Mouse (Mus musculus) MEL (cell line): Measurements from ENCODE around the gene Cyb5r1. TPM values are rescaled to one million over a fixed set of nuclear protein-coding genes. Genes with fewer than 3 reads are reported as not detected.
A peak's percentile ranks its signal among the peaks of the same experiment; 100 is the strongest.

ENCODE experiments used
- DNase-seq: peaks from one replicate; pipeline ENCODE4 v3.0.0; 2011; ENCODE audit warnings: low read depth, low spot score
- H3K27ac ChIP-seq: 2 replicates; pipeline ENCODE4 v1.5.1; 2012; ENCODE audit warnings: low read depth, mild to moderate bottlenecking, control low read depth, low read length, moderate library complexity; ENCODE audit not compliant: control insufficient read depth
- H3K27me3 ChIP-seq, 2 experiments: fragments of 150-350 bp in 1 of 2; sonication (generic) in 1 of 2; 2 replicates each; pipeline ENCODE4 v1.6.1; 2012; ENCODE audit warnings: low read length in 2 of 2, mild to moderate bottlenecking in 2 of 2, improper control_type of control experiment in 1 of 2, moderate library complexity in 1 of 2; ENCODE audit not compliant: insufficient read depth in 2 of 2, control insufficient read depth in 1 of 2
- H3K36me3 ChIP-seq, 2 experiments: 2 replicates each; pipeline ENCODE4 v1.6.1; 2012 to 2014; ENCODE audit warnings: low read length in 2 of 2, improper control_type of control experiment in 1 of 2, inconsistent platforms in 1 of 2, mild to moderate bottlenecking in 1 of 2; ENCODE audit not compliant: insufficient read depth in 2 of 2, control insufficient read depth in 1 of 2
- H3K4me1 ChIP-seq, 2 experiments: fragments of 150-350 bp in 1 of 2; sonication (generic) in 1 of 2; 2 replicates each; pipeline ENCODE4 v1.6.1; 2012; ENCODE audit warnings: low read length in 2 of 2, improper control_type of control experiment in 1 of 2, mild to moderate bottlenecking in 1 of 2; ENCODE audit not compliant: insufficient read depth in 2 of 2, control insufficient read depth in 1 of 2
- H3K4me3 ChIP-seq, 2 experiments: fragments of 150-350 bp in 1 of 2; sonication (generic) in 1 of 2; 2 replicates each; pipeline ENCODE4 v1.5.1; 2012; ENCODE audit warnings: low read depth in 2 of 2, low read length in 2 of 2, mild to moderate bottlenecking in 2 of 2, moderate library complexity in 2 of 2, control low read depth in 1 of 2, improper control_type of control experiment in 1 of 2; ENCODE audit not compliant: control insufficient read depth in 1 of 2, insufficient read depth in 1 of 2
- H3K79me2 ChIP-seq: 2 replicates; pipeline ENCODE4 v1.6.1; 2012; ENCODE audit warnings: mild to moderate bottlenecking, low read length, moderate library complexity; ENCODE audit not compliant: control insufficient read depth, poor library complexity, insufficient read depth
- H3K9ac ChIP-seq: 2 replicates; pipeline ENCODE4 v1.6.1; 2012; ENCODE audit warnings: low read depth, mild to moderate bottlenecking, control low read depth, low read length, moderate library complexity; ENCODE audit not compliant: control insufficient read depth, poor library complexity, severe bottlenecking
- H3K9me3 ChIP-seq: fragments of 150-350 bp; sonication (generic); replicated peaks from 2 replicates; pipeline ENCODE4 v1.6.1; 2012; ENCODE audit warnings: mild to moderate bottlenecking, low read length, improper control_type of control experiment, moderate library complexity; ENCODE audit not compliant: insufficient read depth
- BHLHE40 ChIP-seq: IDR thresholded peaks from 2 replicates; pipeline ENCODE4 v1.6.1; 2012; ENCODE audit warnings: low read depth, mild to moderate bottlenecking, inconsistent platforms, low read length, improper control_type of control experiment, borderline replicate concordance
- E2F4 ChIP-seq: IDR thresholded peaks from 2 replicates; pipeline ENCODE4 v1.6.1; 2011; ENCODE audit warnings: low read depth, low read length, improper control_type of control experiment, borderline replicate concordance
- ELF1 ChIP-seq: IDR thresholded peaks from 2 replicates; pipeline ENCODE4 v1.6.1; 2014; ENCODE audit warnings: low read depth, mild to moderate bottlenecking, inconsistent platforms, low read length, improper control_type of control experiment, moderate library complexity
- EP300 ChIP-seq, 2 experiments: IDR thresholded peaks; 2 replicates each; pipeline ENCODE4 v1.6.1; 2011; ENCODE audit warnings: improper control_type of control experiment in 2 of 2, low read length in 2 of 2, low read depth in 1 of 2, mild to moderate bottlenecking in 1 of 2
- JUND ChIP-seq: IDR thresholded peaks from 2 replicates; pipeline ENCODE4 v1.6.1; 2011; ENCODE audit warnings: low read depth, mild to moderate bottlenecking, improper control_type of control experiment, low read length
- KAT2A ChIP-seq: conservative IDR thresholded peaks from 2 replicates; pipeline ENCODE4 v1.6.1; 2012; ENCODE audit warnings: low read depth, low read length, improper control_type of control experiment, inconsistent platforms
- MAX ChIP-seq: IDR thresholded peaks from 2 replicates; pipeline ENCODE4 v1.6.1; 2011; ENCODE audit warnings: low read length, improper control_type of control experiment
- MYB ChIP-seq: IDR thresholded peaks from 2 replicates; pipeline ENCODE4 v1.6.1; 2011; ENCODE audit warnings: mild to moderate bottlenecking, low read depth, low read length, improper control_type of control experiment
- MYC ChIP-seq: IDR thresholded peaks from 2 replicates; pipeline ENCODE4 v1.6.1; 2011; ENCODE audit warnings: low read depth, mild to moderate bottlenecking, low read length, improper control_type of control experiment, moderate library complexity
- NELFE ChIP-seq: IDR thresholded peaks from 2 replicates; pipeline ENCODE4 v1.6.1; 2011; ENCODE audit warnings: low read depth, low read length, improper control_type of control experiment
- POLR2A ChIP-seq, 2 experiments: IDR thresholded peaks; 2 replicates each; pipeline ENCODE4 v1.6.1; 2011 to 2012; ENCODE audit warnings: low read length in 2 of 2, mild to moderate bottlenecking in 2 of 2, control low read depth in 1 of 2, improper control_type of control experiment in 1 of 2, low read depth in 1 of 2, moderate library complexity in 1 of 2; ENCODE audit not compliant: control insufficient read depth in 1 of 2, insufficient read depth in 1 of 2, poor library complexity in 1 of 2
- POLR2AphosphoS5 ChIP-seq: IDR thresholded peaks from 2 replicates; pipeline ENCODE4 v1.6.1; 2012; ENCODE audit warnings: low read depth, borderline replicate concordance, mild to moderate bottlenecking, inconsistent platforms, low read length, moderate library complexity, mixed read lengths
- RCOR1 ChIP-seq: IDR thresholded peaks from 2 replicates; pipeline ENCODE4 v1.6.1; 2012; ENCODE audit warnings: low read depth, mild to moderate bottlenecking, inconsistent platforms, low read length, improper control_type of control experiment
- SIN3A ChIP-seq: IDR thresholded peaks from 2 replicates; pipeline ENCODE4 v1.6.1; 2012; ENCODE audit warnings: low read length, improper control_type of control experiment, inconsistent platforms
- SMC3 ChIP-seq: IDR thresholded peaks from 2 replicates; pipeline ENCODE4 v1.6.1; 2011; ENCODE audit warnings: low read depth, low read length, improper control_type of control experiment
- TAL1 ChIP-seq: IDR thresholded peaks from 2 replicates; pipeline ENCODE4 v1.6.1; 2012; ENCODE audit warnings: mild to moderate bottlenecking, inconsistent platforms, low read length, moderate library complexity, mixed read lengths
- TBP ChIP-seq: IDR thresholded peaks from 2 replicates; pipeline ENCODE4 v1.8.0; 2011; ENCODE audit warnings: low read depth, low read length, improper control_type of control experiment
- USF1 ChIP-seq: IDR thresholded peaks from 2 replicates; pipeline ENCODE4 v1.6.1; 2014; ENCODE audit warnings: low read depth, mild to moderate bottlenecking, inconsistent platforms, low read length, improper control_type of control experiment, moderate library complexity
- ZC3H11A ChIP-seq: IDR thresholded peaks from 2 replicates; pipeline ENCODE4 v1.6.1; 2012; ENCODE audit warnings: low read depth, mild to moderate bottlenecking, inconsistent platforms, low read length, improper control_type of control experiment
- ZKSCAN1 ChIP-seq: IDR thresholded peaks from 2 replicates; pipeline ENCODE4 v1.6.1; 2012; ENCODE audit warnings: low read depth, mild to moderate bottlenecking, inconsistent platforms, low read length, improper control_type of control experiment, moderate library complexity
- polyA plus RNA-seq, 2 experiments: library from polyadenylated mRNA; stranded (reverse) in 1 of 2; unstranded in 1 of 2; fragments of >175 nt in 1 of 2; fragments of >200 nt in 1 of 2; gene quantifications; 2 replicates each; pipeline versions ENCODE4 v1.2.1 to v1.2.4; 2012; ENCODE audit warnings: low replicate concordance in 2 of 2, low read depth in 1 of 2; ENCODE audit not compliant: insufficient read length in 2 of 2, insufficient read depth in 1 of 2, missing spikeins in 1 of 2
- total RNA-seq: library from RNA; depleted of rRNA; stranded (reverse); fragments of 300-350 nt; gene quantifications from 2 replicates; pipeline ENCODE4 v1.2.3, GENCODE M21; 2012

The Cyb5r1 gene
- total and polyA plus RNA-seq, 3 experiments: 18.8 to 94.8 TPM; not detected in 1

DNA sequence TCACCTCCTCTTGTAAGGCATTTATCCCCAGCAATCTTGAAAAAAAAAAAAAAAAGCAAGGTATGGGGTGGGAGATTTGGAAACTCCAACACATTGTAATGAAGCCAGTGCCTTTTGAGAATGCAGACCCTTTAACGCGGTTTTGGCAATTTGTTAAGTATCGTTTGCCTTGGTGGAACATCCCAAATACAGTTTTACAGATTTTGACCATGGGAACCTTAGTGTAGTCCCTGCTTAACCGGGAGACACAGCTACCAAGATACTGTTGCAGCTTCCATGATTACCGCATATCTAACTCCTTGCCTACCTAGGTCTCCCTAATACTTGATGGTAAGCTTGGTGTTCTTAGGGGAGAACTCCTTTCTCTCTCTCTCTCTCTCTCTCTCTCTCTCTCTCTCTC is 50.7 kb downstream of the Cyb5r1 start:
- peak; percentile 28 for DNase-seq
- Histone ChIP-seq H3K4me1 (peaks cover 22 to 24% of the 10 kb centered on the region in 2 experiments), H3K36me3 (peaks cover under 1 to 38% of the 10 kb centered on the region in 2 experiments), H3K9me3 (no peaks in the 10 kb centered on the region), H3K4me3 (peak overlapping the region; percentile 90 to 96), H3K9ac (peak overlapping the region; percentile 97), H3K79me2 (peaks cover 9% of the 10 kb centered on the region), H3K27ac (no peak overlapping the region), H3K27me3 (no peaks in the 10 kb centered on the region)
- TF ChIP-seq ELF1 (no peak), ZC3H11A (no peak), TBP (no peak), MAX (no peak), JUND (no peak), SIN3A (no peak), SMC3 (no peak), POLR2A (IDR thresholded peaks at IDR 0.05; ENCODE audit: control insufficient read depth in 1 of 2, insufficient read depth in 1 of 2, low read depth in 1 of 2, low read length in 2 of 2, poor library complexity in 1 of 2) (no peak), NELFE (no peak), RCOR1 (no peak), POLR2AphosphoS5 (no peak), MYB (no peak), KAT2A (no peak)

DNA sequence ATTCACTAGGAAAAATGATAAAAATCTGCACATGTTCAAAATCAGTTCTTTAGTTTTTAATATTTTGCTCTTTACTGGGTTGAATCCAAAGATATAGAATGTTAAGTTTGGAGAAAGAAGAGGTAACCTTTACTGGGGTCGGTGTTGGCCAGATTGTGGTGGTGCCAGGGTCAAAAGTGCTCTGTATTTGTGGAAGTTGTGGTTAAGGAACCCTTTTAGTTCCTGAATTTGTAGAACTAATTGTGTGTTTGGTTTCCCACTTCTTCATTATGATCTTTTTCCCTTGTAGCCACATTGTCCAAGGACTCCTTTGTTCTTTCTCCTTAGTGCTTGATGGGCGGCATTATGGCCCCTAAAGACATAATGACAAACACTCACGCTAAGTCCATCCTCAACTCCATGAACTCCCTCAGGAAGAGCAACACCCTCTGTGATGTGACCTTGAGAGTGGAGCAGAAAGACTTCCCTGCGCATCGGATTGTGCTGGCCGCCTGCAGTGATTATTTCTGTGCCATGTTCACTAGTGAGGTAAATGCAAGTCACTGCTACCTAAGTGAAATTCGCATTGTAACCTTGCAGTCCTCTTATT is 52.9 kb downstream of the Cyb5r1 start:
- Histone ChIP-seq H3K9me3 (no peaks in the 10 kb centered on the region), H3K9ac (no peak overlapping the region), H3K4me1 (peaks cover 27 to 30% of the 10 kb centered on the region in 2 experiments), H3K27ac (no peak overlapping the region), H3K4me3 (no peak overlapping the region), H3K79me2 (peaks cover 9% of the 10 kb centered on the region), H3K36me3 (peaks cover 8 to 45% of the 10 kb centered on the region in 2 experiments), H3K27me3 (no peaks in the 10 kb centered on the region)
- peak; percentile 20 for DNase-seq
- TF ChIP-seq E2F4 (no peak), SIN3A (no peak), USF1 (no peak), TAL1 (peak; percentile 8; the same call in 1 of the 2 replicates), RCOR1 (peak; percentile 49), EP300 (IDR thresholded peaks at IDR 0.05; ENCODE audit: low read depth in 1 of 2, low read length in 2 of 2) (0 out of 4 replicates have a peak, but pooled peaks of 1 of the 2 experiments have one; percentile 23), POLR2AphosphoS5 (no peak), KAT2A (no peak), POLR2A (IDR thresholded peaks at IDR 0.05; ENCODE audit: control insufficient read depth in 1 of 2, insufficient read depth in 1 of 2, low read depth in 1 of 2, low read length in 2 of 2, poor library complexity in 1 of 2) (no peak), BHLHE40 (no peak), MYC (no peak), JUND (no peak), ZKSCAN1 (no peak)
